In genomic region chr16:18381621-18382258, GRCm38 (mm10) we compare ENCODE assay signal across 9 mouse cellular contexts. TPM values are rescaled to one million over a fixed set of nuclear protein-coding genes. Genes with fewer than 3 reads are reported as not detected.
DNase-seq lines count a peak whose midpoint lies in the region; ATAC-seq lines count a peak whose summit lies in the region.
"Had no signal": no experiment of that assay in that cellular context is flagged by ENCODE, and none has a peak within 500 bp of the region (broad histone marks: within the 10 kb centered on the region; RNA-seq: fewer than 3 reads in every experiment).

No protein-coding gene starts in this region.

- H3K4me3 ChIP-seq in hindbrain, embryonic 11.5 days (ENCODE audit: low read depth, low read length) = no peak overlapping the region
- H3K4me3 ChIP-seq in midbrain, embryonic 16.5 days (ENCODE audit: low read depth, low read length) = no peak overlapping the region
- H3K4me3 ChIP-seq: liver, embryonic 12.5 days had no signal

- H3K27me3 ChIP-seq in hindbrain, embryonic 11.5 days (ENCODE audit: control insufficient read depth, insufficient read depth, low read length) = no peaks in the 10 kb centered on the region
- no peaks in the 10 kb centered on the region for H3K27me3 ChIP-seq in midbrain, embryonic 16.5 days (ENCODE audit: control insufficient read depth, insufficient read depth, low read depth, low read length)
- H3K27me3 ChIP-seq: liver, embryonic 12.5 days had no signal

- 40% methylated on average over 6 of the region's 6 CpGs for WGBS in hindbrain, embryonic 11.5 days
- WGBS in midbrain, embryonic 16.5 days = 44% methylated on average over 6 of the region's 6 CpGs

- H3K9me3 ChIP-seq in hindbrain, embryonic 11.5 days (ENCODE audit: control insufficient read depth, low read length) = no peaks in the 10 kb centered on the region
- no peaks in the 10 kb centered on the region for H3K9me3 ChIP-seq in midbrain, embryonic 16.5 days (replicated peaks; ENCODE audit: control insufficient read depth, low read length, poor library complexity, severe bottlenecking)
- H3K9me3 ChIP-seq: liver, embryonic 12.5 days had no signal

- no peak overlapping the region for H3K9ac ChIP-seq in hindbrain, embryonic 11.5 days (ENCODE audit: low read depth, low read length)
- no peak overlapping the region for H3K9ac ChIP-seq in midbrain, embryonic 16.5 days (ENCODE audit: low read depth, low read length)
- H3K9ac ChIP-seq: liver, embryonic 12.5 days had no signal

- H3K27ac ChIP-seq in hindbrain, embryonic 11.5 days (ENCODE audit: low read depth, low read length) = peak overlapping the region; percentile 84
- H3K27ac ChIP-seq in midbrain, embryonic 16.5 days (ENCODE audit: low read length) = peak overlapping the region; percentile 23
- H3K27ac ChIP-seq: liver, embryonic 12.5 days had no signal

- ATAC-seq in hindbrain, embryonic 11.5 days (ENCODE audit: low FRiP score) = peak; percentile 57
- no peak for ATAC-seq in midbrain, embryonic 16.5 days
- ATAC-seq: liver, embryonic 12.5 days had no signal

- no peak overlapping the region for H3K4me2 ChIP-seq in hindbrain, embryonic 11.5 days (replicated peaks; ENCODE audit: low read depth, low read length)
- H3K4me2 ChIP-seq in midbrain, embryonic 16.5 days (ENCODE audit: low read length) = no peak overlapping the region
- H3K4me2 ChIP-seq: liver, embryonic 12.5 days had no signal

- no peaks in the 10 kb centered on the region for H3K36me3 ChIP-seq in hindbrain, embryonic 11.5 days (ENCODE audit: control insufficient read depth, insufficient read depth, low read length)
- H3K36me3 ChIP-seq in midbrain, embryonic 16.5 days (ENCODE audit: control insufficient read depth, insufficient read depth, low read length) = no peaks in the 10 kb centered on the region
- H3K36me3 ChIP-seq: liver, embryonic 12.5 days had no signal

- peak; percentile 69 for DNase-seq in embryo, embryonic 10 days (ENCODE audit: low spot score)
- no peak for DNase-seq in embryo, embryonic 9.5 days (ENCODE audit: extremely low spot score)
- DNase-seq in brain, adult 2 months (ENCODE audit: low read depth, low spot score) = peak; percentile 71
- DNase-seq in hindbrain, embryonic 11.5 days (ENCODE audit: low spot score) = peak; percentile 80
- no peak for DNase-seq in urinary bladder, postnatal 25 days (ENCODE audit: low spot score)
- DNase-seq in spleen, adult 18-20 months = no peak
- no peak for DNase-seq in right cerebral cortex, postnatal 36 days (ENCODE audit: low spot score in 2 of 2)

- H3K4me1 ChIP-seq in hindbrain, embryonic 11.5 days (replicated peaks; ENCODE audit: control insufficient read depth, insufficient read depth, low read length) = peaks cover 34% of the 10 kb centered on the region
- peaks cover 23% of the 10 kb centered on the region for H3K4me1 ChIP-seq in midbrain, embryonic 16.5 days (ENCODE audit: control insufficient read depth, insufficient read depth, low read length)

RNA-seq across cellular contexts. Expression of gene Arvcf, which starts 33.8 kb away (rescaled TPM):
- polyA plus RNA-seq in hindbrain, embryonic 11.5 days (2014; fragmentation: Nextera tagmentation; extraction: Ambion mirVana) = 59.2 and 62.0 TPM in 2 replicates
- 77.1 and 80.2 TPM in 2 replicates for polyA plus RNA-seq in midbrain, embryonic 16.5 days (2015; fragmentation: Nextera tagmentation; extraction: Ambion mirVana)

RNA-seq across cellular contexts. Expression of gene Tango2, which starts 33.8 kb away (rescaled TPM):
- polyA plus RNA-seq in hindbrain, embryonic 11.5 days (2014; fragmentation: Nextera tagmentation; extraction: Ambion mirVana) = 51.3 and 54.0 TPM in 2 replicates
- polyA plus RNA-seq in midbrain, embryonic 16.5 days (2015; fragmentation: Nextera tagmentation; extraction: Ambion mirVana) = 78.7 and 82.5 TPM in 2 replicates

RNA-seq across cellular contexts. Expression of gene Txnrd2, which starts 44.4 kb away (rescaled TPM):
- 22.2 and 23.8 TPM in 2 replicates for polyA plus RNA-seq in hindbrain, embryonic 11.5 days (2014; fragmentation: Nextera tagmentation; extraction: Ambion mirVana)
- polyA plus RNA-seq in midbrain, embryonic 16.5 days (2015; fragmentation: Nextera tagmentation; extraction: Ambion mirVana) = 36.6 and 37.0 TPM in 2 replicates

RNA-seq across cellular contexts. Expression of gene Comt, which starts 44.9 kb away (rescaled TPM):
- 49.6 and 53.9 TPM in 2 replicates for polyA plus RNA-seq in hindbrain, embryonic 11.5 days (2014; fragmentation: Nextera tagmentation; extraction: Ambion mirVana)
- 96.6 and 112 TPM in 2 replicates for polyA plus RNA-seq in midbrain, embryonic 16.5 days (2015; fragmentation: Nextera tagmentation; extraction: Ambion mirVana)

Comparison
In these comparisons a context has a peak if more than half of its experiments do, and no peak if none do; other contexts are left out.
1. DNase-seq: peak in embryo, embryonic 10 days (single experiment), brain, adult 2 months (single experiment) and hindbrain, embryonic 11.5 days (single experiment); none in embryo, embryonic 9.5 days (single experiment), urinary bladder, postnatal 25 days (single experiment), spleen, adult 18-20 months (0 of 2) and right cerebral cortex, postnatal 36 days (0 of 2).